Mouse (Mus musculus) mouse trophoblast stem cell (cell line): ENCODE measurements around the gene Polrmt.
"Not testable (repeated sequence)": the region's sequence is repeated elsewhere in the genome, so short reads cannot be mapped to it uniquely, and the experiment has no call there.

Experiments used
- in situ Hi-C, 2 experiments: fragments of 300-500 bp; cut with MseI, MboI; formaldehyde crosslinking; loops; 2 replicates in 1 of 2; 3 replicates in 1 of 2; pipeline ENCODE4 v1.15.1; 2025

The Polrmt gene

GRCm38 (mm10) chr10:79774486-79775279 lies 28.3 kb upstream of the Polrmt start:
- in situ Hi-C loops = no loop called here

GRCm38 (mm10) chr10:79773208-79773607 lies 26.8 kb upstream of the Polrmt start:
- in situ Hi-C loops = no loop called here

- in situ Hi-C loops = no loop called here
Observed at GRCm38 (mm10) chr10:79772320-79772719, 25.9 kb upstream of the Polrmt start.

GRCm38 (mm10) chr10:79769329-79769728 lies 22.9 kb upstream of the Polrmt start:
- in situ Hi-C loops = no loop called here

- in situ Hi-C loops = no loop called here
Observed at GRCm38 (mm10) chr10:79768400-79768799, 22.0 kb upstream of the Polrmt start.

- in situ Hi-C loops = no loop called here
Observed at GRCm38 (mm10) chr10:79767372-79768244, 21.2 kb upstream of the Polrmt start.

GRCm38 (mm10) chr10:79766508-79767325 lies 20.3 kb upstream of the Polrmt start, which contains the start of gene Rnf126:
Gene Rnf126 (minus strand): TSS chr10:79766952.
- in situ Hi-C loops = no loop called here

- in situ Hi-C loops = no loop called here
Observed at GRCm38 (mm10) chr10:79766001-79766507, 19.7 kb upstream of the Polrmt start.

- in situ Hi-C loops = no loop called here
Observed at GRCm38 (mm10) chr10:79765228-79765745, 18.9 kb upstream of the Polrmt start.

GRCm38 (mm10) chr10:79764234-79764633 lies 17.9 kb upstream of the Polrmt start:
- in situ Hi-C loops = no loop called here

GRCm38 (mm10) chr10:79762875-79763274 lies 16.5 kb upstream of the Polrmt start:
- in situ Hi-C loops = no loop called here

GRCm38 (mm10) chr10:79760603-79761143 lies 14.3 kb upstream of the Polrmt start:
- in situ Hi-C loops = no loop called here

GRCm38 (mm10) chr10:79759675-79760074 lies 13.3 kb upstream of the Polrmt start:
- in situ Hi-C loops = not testable (repeated sequence)

- in situ Hi-C loops = no loop called here
Observed at GRCm38 (mm10) chr10:79756660-79757059, 10.3 kb upstream of the Polrmt start.

GRCm38 (mm10) chr10:79755854-79756253 lies 9.5 kb upstream of the Polrmt start:
- in situ Hi-C loops = no loop called here

- in situ Hi-C loops = no loop called here
Observed at GRCm38 (mm10) chr10:79754856-79755516, 8.6 kb upstream of the Polrmt start, which contains the start of gene Fgf22. Gene Fgf22 (plus strand): TSS chr10:79755076.

GRCm38 (mm10) chr10:79748496-79748895 lies 2.1 kb upstream of the Polrmt start:
- in situ Hi-C loops = no loop called here

- in situ Hi-C loops = no loop called here
Observed at GRCm38 (mm10) chr10:79746774-79747151, 382 bp upstream of the Polrmt start.

GRCm38 (mm10) chr10:79745411-79745810 lies 970 bp downstream of the Polrmt start:
- in situ Hi-C loops = no loop called here

- in situ Hi-C loops = no loop called here
Observed at GRCm38 (mm10) chr10:79743650-79744365, 2.6 kb downstream of the Polrmt start.
